Mouse (Mus musculus): Measurements from ENCODE around the gene Samd8. TPM values are rescaled to one million over a fixed set of nuclear protein-coding genes. Genes with fewer than 3 reads are reported as not detected.

The Samd8 gene
- total and polyA plus RNA-seq, 3 experiments = 5.4 to 9.5 (median 7.0) TPM

DNA sequence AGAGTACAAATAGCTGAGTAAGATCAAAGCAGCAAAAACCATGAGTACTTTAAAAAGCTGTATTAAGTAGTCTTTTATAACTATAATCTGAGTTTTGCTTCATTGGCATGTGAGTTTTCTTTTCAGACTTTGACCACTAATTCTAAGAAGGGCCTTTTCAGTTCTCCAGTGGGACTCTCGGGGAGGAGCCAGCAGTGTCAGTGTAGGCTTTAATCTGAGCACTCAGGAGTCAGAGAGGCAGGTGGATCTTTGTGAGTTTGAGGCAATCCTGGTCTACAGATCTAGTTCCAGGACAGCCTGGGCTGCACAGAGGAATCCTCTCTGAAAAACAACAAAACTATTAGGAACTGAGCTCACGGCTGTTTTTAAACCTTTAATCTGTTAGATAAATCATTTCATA is 23.6 kb downstream of the Samd8 start:
- DNase-seq (ENCODE audit: extremely low read depth) = no peak
- dilution Hi-C loops (cut with MboI; ENCODE audit: extremely low pct_ligation_motif_present, extremely low pct_unique_long_range_greater_than_20kb, low sequenced_read_pairs) (no loop called here), in situ Hi-C loops (cut with MboI; ENCODE audit: low pct_ligation_motif_present, low pct_unique_long_range_greater_than_20kb, low sequenced_read_pairs) (no loop called here)
- no peaks in the 10 kb centered on the region for H3K27me3 ChIP-seq (replicated peaks)
- H3K79me2 ChIP-seq (replicated peaks; ENCODE audit: control insufficient read depth, extremely low read depth, insufficient read depth, poor library complexity, severe bottlenecking) = peaks cover 8% of the 10 kb centered on the region
- peaks cover 0 to 20% of the 10 kb centered on the region in 2 experiments; a peak in 2 of 4 replicates for H3K4me1 ChIP-seq (ENCODE audit: control insufficient read depth in 1 of 2, insufficient read depth in 2 of 2)
- TF ChIP-seq MAFK (IDR thresholded peaks at IDR 0.05; ENCODE audit: insufficient replicate concordance, low read length) (no peak), ZKSCAN1 (IDR thresholded peaks at IDR 0.05; ENCODE audit: borderline replicate concordance, low read depth, low read length) (no peak), JUND (conservative IDR thresholded peaks at IDR 0.05; ENCODE audit: low read depth, low read length) (no peak), KAT2A (IDR thresholded peaks at IDR 0.05; ENCODE audit: insufficient replicate concordance, low read length) (no peak), CTCF (conservative IDR thresholded peaks at IDR 0.05 in 1 of 2, IDR thresholded peaks at IDR 0.05 in 1 of 2; ENCODE audit: low read depth in 2 of 2, low read length in 2 of 2) (no peak), JUN (IDR thresholded peaks at IDR 0.05; ENCODE audit: insufficient read depth, low read depth, low read length) (no peak)
- peaks cover 8 to 34% of the 10 kb centered on the region in 2 experiments for H3K36me3 ChIP-seq (replicated peaks in 1 of 2; ENCODE audit: control insufficient read depth in 1 of 2, insufficient read depth in 1 of 2, low read length in 1 of 2)
- H3K27ac ChIP-seq (ENCODE audit: insufficient read depth, low read depth) = no peak overlapping the region
- no peak overlapping the region for H3K4me2 ChIP-seq (ENCODE audit: insufficient read depth, low read depth, poor library complexity, severe bottlenecking)
- no peak overlapping the region for H3K9ac ChIP-seq (ENCODE audit: insufficient read depth, low read depth)
- no peak overlapping the region for H3K4me3 ChIP-seq (replicated peaks in 1 of 3; ENCODE audit: low read depth in 2 of 3, low read length in 2 of 3, poor library complexity in 1 of 3)
- H3K9me3 ChIP-seq (replicated peaks; ENCODE audit: low read length) = peaks cover 2% of the 10 kb centered on the region

DNA sequence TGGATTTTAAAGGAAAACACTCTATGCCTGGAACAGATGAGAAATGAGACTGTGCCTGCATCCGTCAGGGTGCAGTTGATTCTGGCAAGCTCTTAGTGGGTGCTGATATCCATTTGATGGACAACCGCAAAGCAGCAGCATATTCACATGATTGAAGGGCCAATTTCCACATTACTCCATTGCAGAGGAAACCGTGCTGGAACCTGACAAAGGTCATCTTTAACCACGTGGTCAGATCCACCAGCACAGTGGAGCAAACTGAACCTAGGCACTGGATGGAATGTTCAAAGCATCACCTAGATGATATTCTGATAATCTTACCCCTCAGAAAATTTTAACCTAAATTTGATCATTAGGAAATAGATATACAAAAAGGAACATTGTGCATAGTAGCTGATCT is 25.9 kb downstream of the Samd8 start:
- Histone ChIP-seq H3K27ac (ENCODE audit: insufficient read depth, low read depth) (no peak overlapping the region), H3K27me3 (replicated peaks) (no peaks in the 10 kb centered on the region), H3K79me2 (replicated peaks; ENCODE audit: control insufficient read depth, extremely low read depth, insufficient read depth, poor library complexity, severe bottlenecking) (peaks cover 5% of the 10 kb centered on the region; the same call in 1 of the 2 replicates), H3K4me3 (replicated peaks in 1 of 3; ENCODE audit: low read depth in 2 of 3, low read length in 2 of 3, poor library complexity in 1 of 3) (no peak overlapping the region), H3K36me3 (replicated peaks in 1 of 2; ENCODE audit: control insufficient read depth in 1 of 2, insufficient read depth in 1 of 2, low read length in 1 of 2) (peaks cover 21 to 51% of the 10 kb centered on the region in 2 experiments), H3K4me2 (ENCODE audit: insufficient read depth, low read depth, poor library complexity, severe bottlenecking) (no peak overlapping the region), H3K9me3 (replicated peaks; ENCODE audit: low read length) (peaks cover 4% of the 10 kb centered on the region), H3K4me1 (ENCODE audit: control insufficient read depth in 1 of 2, insufficient read depth in 2 of 2) (peaks cover 0 to 14% of the 10 kb centered on the region in 2 experiments; a peak in 2 of 4 replicates), H3K9ac (ENCODE audit: insufficient read depth, low read depth) (no peak overlapping the region)
- DNase-seq (ENCODE audit: extremely low read depth) = no peak
- dilution Hi-C loops (cut with MboI; ENCODE audit: extremely low pct_ligation_motif_present, extremely low pct_unique_long_range_greater_than_20kb, low sequenced_read_pairs) = no loop called here
- in situ Hi-C loops (cut with MboI; ENCODE audit: low pct_ligation_motif_present, low pct_unique_long_range_greater_than_20kb, low sequenced_read_pairs) = no loop called here
- no peak for TF ChIP-seq USF2 (conservative IDR thresholded peaks at IDR 0.05; ENCODE audit: low read depth, low read length)

DNA sequence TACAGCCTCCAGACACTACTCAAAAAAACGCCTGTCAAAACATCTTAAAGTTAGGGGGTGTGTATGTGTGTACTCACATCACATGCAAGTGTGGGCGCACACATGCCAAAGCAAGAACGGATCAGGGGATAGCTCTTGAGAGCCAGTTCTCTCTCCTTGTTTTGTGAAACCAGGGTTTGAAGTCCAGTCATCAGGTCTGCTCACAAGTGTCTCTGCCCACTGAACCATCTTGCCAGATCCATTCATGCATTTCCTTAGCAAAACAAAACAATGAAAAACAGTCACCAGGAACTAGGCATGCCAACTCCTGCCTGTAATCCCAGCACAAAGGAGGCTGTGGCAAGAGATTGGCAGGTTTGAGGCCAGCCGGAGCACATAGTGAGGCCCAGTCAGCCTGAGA is 36.2 kb downstream of the Samd8 start:
- dilution Hi-C loops (cut with MboI; ENCODE audit: extremely low pct_ligation_motif_present, extremely low pct_unique_long_range_greater_than_20kb, low sequenced_read_pairs) = no loop called here

More for the DNA sequence above, 36.2 kb downstream of the Samd8 start:
- Histone ChIP-seq H3K9ac (ENCODE audit: insufficient read depth, low read depth) (no peak overlapping the region), H3K27ac (ENCODE audit: insufficient read depth, low read depth) (no peak overlapping the region), H3K36me3 (replicated peaks in 1 of 2; ENCODE audit: control insufficient read depth in 1 of 2, insufficient read depth in 1 of 2, low read length in 1 of 2) (peaks cover 14 to 59% of the 10 kb centered on the region in 2 experiments), H3K9me3 (replicated peaks; ENCODE audit: low read length) (no peaks in the 10 kb centered on the region), H3K79me2 (replicated peaks; ENCODE audit: control insufficient read depth, extremely low read depth, insufficient read depth, poor library complexity, severe bottlenecking) (no peaks in the 10 kb centered on the region), H3K4me2 (ENCODE audit: insufficient read depth, low read depth, poor library complexity, severe bottlenecking) (no peak overlapping the region), H3K4me1 (ENCODE audit: control insufficient read depth in 1 of 2, insufficient read depth in 2 of 2) (peaks cover 0 to 25% of the 10 kb centered on the region in 2 experiments; a peak in 2 of 4 replicates), H3K27me3 (replicated peaks) (no peaks in the 10 kb centered on the region), H3K4me3 (replicated peaks in 1 of 3; ENCODE audit: low read depth in 2 of 3, low read length in 2 of 3, poor library complexity in 1 of 3) (no peak overlapping the region)
- no peak for DNase-seq (ENCODE audit: extremely low read depth)
- TF ChIP-seq MAFK (IDR thresholded peaks at IDR 0.05; ENCODE audit: insufficient replicate concordance, low read length) (no peak), MXI1 (IDR thresholded peaks at IDR 0.05; ENCODE audit: low read depth, low read length) (no peak), ELF1 (IDR thresholded peaks at IDR 0.05; ENCODE audit: low read depth, low read length) (no peak), PAX5 (IDR thresholded peaks at IDR 0.05; ENCODE audit: low read length) (no peak), BHLHE40 (IDR thresholded peaks at IDR 0.05; ENCODE audit: low read depth, low read length) (no peak), SIN3A (IDR thresholded peaks at IDR 0.05; ENCODE audit: low read length) (no peak)
- in situ Hi-C loops (cut with MboI; ENCODE audit: low pct_ligation_motif_present, low pct_unique_long_range_greater_than_20kb, low sequenced_read_pairs) = no loop called here
